Mouse (Mus musculus): ENCODE data around the gene Rapgef5. TPM values are rescaled to one million over a fixed set of nuclear protein-coding genes. Genes with fewer than 3 reads are reported as not detected.

Gene Rapgef5
- polyA plus RNA-seq, 2 experiments: 1.2 to 1.5 TPM

DNA sequence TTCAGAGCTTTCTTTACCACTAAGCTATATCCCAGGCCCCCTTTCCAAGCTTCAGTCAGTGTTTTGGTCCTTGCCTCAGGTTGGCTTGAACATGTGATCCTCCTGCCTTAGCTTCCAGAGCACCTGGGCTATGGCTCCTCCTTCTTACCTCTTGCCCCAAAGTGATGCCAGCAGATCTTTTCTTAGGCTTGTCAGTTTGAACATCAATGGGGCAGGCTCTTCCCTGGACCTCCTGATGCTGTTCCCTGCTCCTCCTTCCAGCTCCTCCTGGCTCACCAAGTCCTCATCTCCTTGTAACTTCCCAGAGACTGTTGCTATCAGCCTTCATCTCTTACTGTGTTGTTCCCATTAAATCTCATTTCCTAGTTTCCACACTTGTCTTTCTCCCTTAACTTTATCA lies 169.1 kb downstream of the Rapgef5 start:
- H3K4me1 ChIP-seq (replicated peaks; ENCODE audit: control insufficient read depth in 2 of 2, insufficient read depth in 2 of 2, low read length in 1 of 2): no peaks in the 10 kb centered on the region
- H3K4me3 ChIP-seq (ENCODE audit: insufficient read depth in 1 of 2, low read depth in 2 of 2, low read length in 2 of 2): no peak overlapping the region
- no peak overlapping the region for H3K27ac ChIP-seq
- H3K36me3 ChIP-seq (replicated peaks; ENCODE audit: control insufficient read depth, insufficient read depth, low read depth): no peaks in the 10 kb centered on the region
- H3K4me2 ChIP-seq (ENCODE audit: low read depth): no peak overlapping the region
- no peaks in the 10 kb centered on the region for H3K27me3 ChIP-seq (ENCODE audit: control insufficient read depth, insufficient read depth, low read length)
- ATAC-seq (ENCODE audit: insufficient read depth): no peak
- no peak for TF ChIP-seq EP300 (IDR thresholded peaks at IDR 0.05; ENCODE audit: low read depth)
- TF ChIP-seq CTCF (IDR thresholded peaks at IDR 0.05; ENCODE audit: low read depth): no peak
- no peaks in the 10 kb centered on the region for H3K9me3 ChIP-seq (ENCODE audit: control insufficient read depth, low read length)
- no peak overlapping the region for H3K9ac ChIP-seq (replicated peaks)
- no peak for DNase-seq (ENCODE audit: low read depth in 3 of 3, low spot score in 3 of 3)

DNA sequence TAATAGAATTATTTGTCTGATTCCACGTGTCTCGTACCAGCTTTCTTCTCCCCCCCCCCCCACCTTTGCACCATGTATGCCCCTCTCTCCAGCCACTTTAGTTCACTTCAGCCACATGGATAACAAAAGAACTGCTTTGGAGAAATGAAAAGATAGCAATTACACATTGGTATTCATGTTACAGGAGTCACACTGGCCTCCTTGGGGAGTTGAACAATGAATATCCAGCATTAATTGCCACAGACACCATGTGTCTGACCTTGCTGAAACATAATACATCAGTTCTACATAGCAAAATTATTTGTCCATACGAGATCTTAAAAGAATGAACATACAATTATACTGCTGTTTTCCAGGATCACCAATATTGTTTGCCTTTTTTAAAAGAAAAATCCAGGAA lies 170.5 kb downstream of the Rapgef5 start:
- H3K4me2 ChIP-seq (ENCODE audit: low read depth): no peak overlapping the region

DNA sequence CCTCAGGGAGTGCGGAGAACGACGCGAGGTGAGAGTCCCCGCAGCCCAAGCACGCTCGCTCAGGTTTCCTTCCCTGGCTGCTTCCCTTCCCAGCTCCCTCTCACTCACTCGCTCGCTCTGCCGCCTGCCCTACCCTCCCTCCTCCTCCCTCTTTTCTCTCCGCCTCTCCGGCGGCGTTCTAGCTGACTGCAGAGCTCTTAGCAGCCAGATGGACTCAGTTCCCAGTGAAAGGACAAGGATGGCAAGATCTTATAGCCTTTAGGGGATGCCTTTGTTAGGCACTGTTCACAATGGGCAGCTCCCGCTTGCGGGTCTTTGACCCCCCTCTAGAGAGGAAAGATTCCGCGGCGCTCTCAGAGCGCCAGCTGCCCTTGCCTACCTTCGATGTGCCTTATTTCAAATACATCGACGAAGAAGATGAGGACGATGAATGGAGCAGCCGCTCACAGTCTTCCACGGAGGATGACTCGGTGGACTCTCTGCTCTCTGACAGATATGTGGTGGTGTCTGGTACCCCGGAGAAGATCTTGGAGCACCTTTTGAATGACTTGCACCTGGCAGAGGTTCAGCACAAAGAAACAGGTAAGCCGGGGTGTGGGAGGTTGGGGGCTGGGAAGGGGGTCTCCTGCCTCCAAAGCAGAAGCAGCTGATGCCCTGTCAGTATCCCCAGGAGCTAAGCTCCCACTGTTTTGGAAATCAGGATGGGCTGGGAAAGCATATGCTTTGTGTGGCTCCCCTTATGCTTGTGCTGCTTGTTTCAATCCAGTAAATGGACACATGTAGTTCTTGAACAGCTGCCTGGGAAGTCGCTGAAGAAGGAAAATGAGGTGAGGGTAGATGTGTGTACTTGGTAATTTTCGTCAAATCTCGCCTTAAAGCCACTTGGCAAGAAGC lies 172.6 kb downstream of the Rapgef5 start:
- DNase-seq (ENCODE audit: low read depth in 3 of 3, low spot score in 3 of 3): no peak

More for the DNA sequence above, 170.5 kb downstream of the Rapgef5 start:
- no peaks in the 10 kb centered on the region for H3K4me1 ChIP-seq (replicated peaks; ENCODE audit: control insufficient read depth in 2 of 2, insufficient read depth in 2 of 2, low read length in 1 of 2)
- no peak overlapping the region for H3K4me3 ChIP-seq (ENCODE audit: insufficient read depth in 1 of 2, low read depth in 2 of 2, low read length in 2 of 2)
- TF ChIP-seq EP300 (IDR thresholded peaks at IDR 0.05; ENCODE audit: low read depth) (no peak), CTCF (IDR thresholded peaks at IDR 0.05; ENCODE audit: low read depth) (no peak)
- no peak overlapping the region for H3K9ac ChIP-seq (replicated peaks)
- WGBS (ENCODE audit: insufficient replicate concordance): 64% methylated on average over 3 of the region's 3 CpGs
- H3K9me3 ChIP-seq (ENCODE audit: control insufficient read depth, low read length): no peaks in the 10 kb centered on the region
- H3K27ac ChIP-seq: no peak overlapping the region
- no peaks in the 10 kb centered on the region for H3K36me3 ChIP-seq (replicated peaks; ENCODE audit: control insufficient read depth, insufficient read depth, low read depth)
- no peak for ATAC-seq (ENCODE audit: insufficient read depth)
- no peak for DNase-seq (ENCODE audit: low read depth in 3 of 3, low spot score in 3 of 3)
- no peaks in the 10 kb centered on the region for H3K27me3 ChIP-seq (ENCODE audit: control insufficient read depth, insufficient read depth, low read length)

DNA sequence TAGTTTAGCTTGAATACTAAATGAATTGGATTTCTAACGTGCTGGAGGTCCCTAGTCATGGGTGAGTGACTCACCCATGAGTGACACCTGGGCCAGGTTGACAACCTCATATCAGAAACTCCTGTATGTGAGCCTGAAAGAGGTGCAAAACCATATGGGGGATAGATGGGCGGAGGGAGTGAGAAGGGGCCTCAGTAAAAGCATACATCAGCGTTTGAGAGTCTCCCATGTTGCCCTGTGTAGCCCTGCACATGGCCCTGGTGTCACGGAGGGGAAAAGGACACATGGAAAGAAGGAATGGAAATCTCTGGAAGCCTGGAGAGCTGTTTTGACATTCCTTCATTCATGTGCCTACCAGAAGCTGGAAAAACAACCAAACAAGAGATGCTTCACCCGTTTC lies 175.1 kb downstream of the Rapgef5 start:
- no peak overlapping the region for H3K27ac ChIP-seq
- ATAC-seq (ENCODE audit: insufficient read depth): no peak
- H3K4me3 ChIP-seq (ENCODE audit: insufficient read depth in 1 of 2, low read depth in 2 of 2, low read length in 2 of 2): no peak overlapping the region
- H3K4me2 ChIP-seq (ENCODE audit: low read depth): no peak overlapping the region
- TF ChIP-seq EP300 (IDR thresholded peaks at IDR 0.05; ENCODE audit: low read depth): no peak
- TF ChIP-seq CTCF (IDR thresholded peaks at IDR 0.05; ENCODE audit: low read depth): no peak
- no peaks in the 10 kb centered on the region for H3K36me3 ChIP-seq (replicated peaks; ENCODE audit: control insufficient read depth, insufficient read depth, low read depth)
- no peaks in the 10 kb centered on the region for H3K4me1 ChIP-seq (replicated peaks; ENCODE audit: control insufficient read depth in 2 of 2, insufficient read depth in 2 of 2, low read length in 1 of 2)
- no peaks in the 10 kb centered on the region for H3K27me3 ChIP-seq (ENCODE audit: control insufficient read depth, insufficient read depth, low read length)
- WGBS (ENCODE audit: insufficient replicate concordance): 56% methylated on average over 5 of the region's 5 CpGs
- H3K9ac ChIP-seq (replicated peaks): no peak overlapping the region
- no peak for DNase-seq (ENCODE audit: low read depth in 3 of 3, low spot score in 3 of 3)
- no peaks in the 10 kb centered on the region for H3K9me3 ChIP-seq (ENCODE audit: control insufficient read depth, low read length)

More for the DNA sequence above, 172.6 kb downstream of the Rapgef5 start:
- 0 out of 4 replicates have a peak overlapping the region, but pooled peaks of 1 of the 2 experiments have one; percentile 8 for H3K4me3 ChIP-seq (ENCODE audit: insufficient read depth in 1 of 2, low read depth in 2 of 2, low read length in 2 of 2)
- no peaks in the 10 kb centered on the region for H3K4me1 ChIP-seq (replicated peaks; ENCODE audit: control insufficient read depth in 2 of 2, insufficient read depth in 2 of 2, low read length in 1 of 2)
- H3K4me2 ChIP-seq (ENCODE audit: low read depth): peak overlapping the region; percentile 32
- no peaks in the 10 kb centered on the region for H3K27me3 ChIP-seq (ENCODE audit: control insufficient read depth, insufficient read depth, low read length)
- no peaks in the 10 kb centered on the region for H3K9me3 ChIP-seq (ENCODE audit: control insufficient read depth, low read length)
- TF ChIP-seq EP300 (IDR thresholded peaks at IDR 0.05; ENCODE audit: low read depth) (no peak), CTCF (IDR thresholded peaks at IDR 0.05; ENCODE audit: low read depth) (no peak)
- H3K9ac ChIP-seq (replicated peaks): no peak overlapping the region
- H3K27ac ChIP-seq: no peak overlapping the region
- ATAC-seq (ENCODE audit: insufficient read depth): no peak
- WGBS (ENCODE audit: insufficient replicate concordance): 47% methylated on average over 32 of the region's 32 CpGs
- H3K36me3 ChIP-seq (replicated peaks; ENCODE audit: control insufficient read depth, insufficient read depth, low read depth): no peaks in the 10 kb centered on the region

DNA sequence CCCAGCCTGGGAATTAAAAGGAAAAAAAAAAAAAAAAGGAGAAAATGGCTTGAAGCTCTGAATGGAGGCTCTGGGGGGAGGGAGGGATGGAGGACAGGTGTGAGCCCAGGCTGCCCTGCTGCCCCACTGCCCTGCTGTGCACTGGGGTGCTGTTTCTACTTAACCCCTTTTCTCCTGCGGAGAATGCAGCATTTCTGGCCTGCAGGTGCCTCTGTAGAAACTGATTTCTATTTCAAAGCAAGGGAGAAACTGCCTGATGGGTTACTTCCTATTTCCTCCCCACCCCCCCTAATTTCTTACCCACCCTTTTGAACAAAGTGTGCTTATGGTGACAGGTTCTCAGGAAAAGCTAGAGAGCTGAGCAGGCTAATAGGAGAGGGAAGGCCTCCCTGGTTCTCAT lies 176.5 kb downstream of the Rapgef5 start:
- Histone ChIP-seq H3K27ac (no peak overlapping the region), H3K36me3 (replicated peaks; ENCODE audit: control insufficient read depth, insufficient read depth, low read depth) (no peaks in the 10 kb centered on the region), H3K4me1 (replicated peaks; ENCODE audit: control insufficient read depth in 2 of 2, insufficient read depth in 2 of 2, low read length in 1 of 2) (no peaks in the 10 kb centered on the region), H3K9ac (replicated peaks) (no peak overlapping the region), H3K27me3 (ENCODE audit: control insufficient read depth, insufficient read depth, low read length) (no peaks in the 10 kb centered on the region), H3K4me2 (ENCODE audit: low read depth) (no peak overlapping the region), H3K9me3 (ENCODE audit: control insufficient read depth, low read length) (no peaks in the 10 kb centered on the region), H3K4me3 (ENCODE audit: insufficient read depth in 1 of 2, low read depth in 2 of 2, low read length in 2 of 2) (no peak overlapping the region)
- TF ChIP-seq CTCF (IDR thresholded peaks at IDR 0.05; ENCODE audit: low read depth) (no peak), EP300 (IDR thresholded peaks at IDR 0.05; ENCODE audit: low read depth) (no peak)
- WGBS (ENCODE audit: insufficient replicate concordance): 45% methylated on average over 1 of the region's 1 CpGs
- no peak for ATAC-seq (ENCODE audit: insufficient read depth)
- no peak for DNase-seq (ENCODE audit: low read depth in 3 of 3, low spot score in 3 of 3)

Measured in liver, embryonic 14.5 days (tissue).